In genomic region chr16:69646156-69646555, GRCm38 (mm10) we compare ENCODE assay signal across 13 mouse cellular contexts.
DNase-seq lines count a peak whose midpoint lies in the region.
"Had no signal": no experiment of that assay in that cellular context is flagged by ENCODE, and none has a peak within 500 bp of the region (broad histone marks: within the 10 kb centered on the region; RNA-seq: fewer than 3 reads in every experiment).

No protein-coding gene starts in this region.

- peak; percentile 1 to 4 for DNase-seq in heart, adult 18-20 months
- DNase-seq in heart, adult 11 months: no peak
- peak; percentile 1 for DNase-seq in ovary, adult 18-20 months (ENCODE audit: low spot score)
- no peak for DNase-seq in ovary, postnatal 10 days (ENCODE audit: low spot score)
- peak; percentile 39 for DNase-seq in adrenal gland, postnatal 14 days
- no peak for DNase-seq in urinary bladder, postnatal 4 days (ENCODE audit: low spot score in 2 of 2)
- no peak for DNase-seq in retina, embryonic 14.5 days (ENCODE audit: low spot score)
- DNase-seq: B cell, adult 2 months; cerebellum, adult 11-12 months; heart, postnatal 10 days; kidney, adult 2 months; layer of hippocampus, adult 9-11 months; lung, postnatal 4 days had no signal

Comparison
In these comparisons a context has a peak if more than half of its experiments do, and no peak if none do; other contexts are left out.
1. DNase-seq: peak in heart, adult 18-20 months (2 of 2), ovary, adult 18-20 months (single experiment) and adrenal gland, postnatal 14 days (single experiment); none in heart, adult 11 months (single experiment), ovary, postnatal 10 days (single experiment), urinary bladder, postnatal 4 days (0 of 2) and retina, embryonic 14.5 days (single experiment).